Mouse (Mus musculus): Measurements from ENCODE around the gene St6galnac1.

DNA sequence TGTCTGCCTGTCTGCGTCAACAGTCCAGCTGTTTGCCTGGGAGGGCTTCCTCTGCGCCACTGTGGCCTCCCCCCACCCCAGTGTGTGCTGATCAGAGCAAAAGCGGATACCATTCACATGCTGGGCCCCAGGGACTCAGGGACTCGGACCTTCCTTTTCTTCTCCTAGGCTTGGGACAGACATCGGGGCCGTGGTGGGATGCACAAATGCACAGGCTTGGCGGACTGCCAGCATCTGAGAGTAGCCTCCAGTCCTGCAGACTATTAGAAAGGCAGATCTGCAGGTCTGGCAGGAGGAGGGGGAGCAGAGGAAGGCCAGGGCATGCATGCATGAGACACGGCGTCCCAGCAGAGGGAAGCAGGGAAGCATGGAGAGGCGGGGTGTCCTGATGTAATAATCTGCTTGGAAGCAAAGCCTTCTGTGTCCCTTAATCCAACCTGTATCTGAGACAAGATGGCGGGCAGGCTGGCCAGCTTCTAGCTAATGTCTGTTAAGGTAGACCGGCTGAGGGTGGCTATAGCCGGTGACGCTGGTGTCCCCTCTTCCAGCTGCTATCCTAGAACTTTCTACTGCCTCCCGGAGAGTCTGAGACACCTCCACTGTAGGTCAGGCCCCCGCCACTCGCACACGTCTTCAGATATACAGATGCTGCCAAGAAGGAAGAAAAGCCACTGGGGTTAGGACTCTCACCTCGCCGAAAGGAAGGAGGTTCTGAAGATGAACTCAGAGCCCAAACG lies 37.7 kb upstream of the St6galnac1 start:
- TF ChIP-seq EP300 (IDR thresholded peaks at IDR 0.05; ENCODE audit: insufficient read depth, low read depth, low read length) (no peak), POLR2A (IDR thresholded peaks at IDR 0.05; ENCODE audit: insufficient read depth, low read length) (no peak)

Measured in ES-Bruce4 (cell line).